Mouse (Mus musculus) hematopoietic stem cell, adult 5-6 weeks (primary cell): Measurements from ENCODE around the gene Casr. TPM values are rescaled to one million over a fixed set of nuclear protein-coding genes. Genes with fewer than 3 reads are reported as not detected.

Source experiments
- ATAC-seq, 2 experiments: fragments of 125-278 bp in 1 of 2; replicated peaks in 1 of 2; 2 replicates each; pipeline ENCODE4 v1.8.0; 2016 to 2017; ENCODE audit warnings: inconsistent platforms in 2 of 2, mild to moderate bottlenecking in 2 of 2, moderate number of reproducible peaks in 2 of 2, low read depth in 1 of 2, moderate TSS enrichment in 1 of 2; ENCODE audit not compliant: low FRiP score in 2 of 2, poor library complexity in 2 of 2, severe bottlenecking in 2 of 2, insufficient read depth in 1 of 2, low TSS enrichment in 1 of 2
- total RNA-seq: library from RNA; stranded (forward); fragments of 172-1452, 232-1000 nt; gene quantifications from 2 replicates; pipeline ENCODE4 v1.2.3, GENCODE M21; 2017

Casr gene
- total RNA-seq, 1 experiment from 2014 or later, result not detected

- ATAC-seq, result peak; percentile 87 to 91
Measured at GRCm38 (mm10) chr16:36530566-36531552, 31.1 kb downstream of the Casr start.

- no peak for ATAC-seq
Measured at GRCm38 (mm10) chr16:36528822-36529221, 33.1 kb downstream of the Casr start.

- ATAC-seq, result no peak
Measured at GRCm38 (mm10) chr16:36526596-36527282, 35.2 kb downstream of the Casr start.

- no peak for ATAC-seq
Measured at GRCm38 (mm10) chr16:36523095-36523494, 38.8 kb downstream of the Casr start.

GRCm38 (mm10) chr16:36516355-36516754 lies 45.6 kb downstream of the Casr start:
- no peak for ATAC-seq

GRCm38 (mm10) chr16:36507300-36507699 lies 54.6 kb downstream of the Casr start:
- no peak for ATAC-seq

- ATAC-seq, result no peak
Measured at GRCm38 (mm10) chr16:36506827-36507226, 55.1 kb downstream of the Casr start.

- ATAC-seq, result peak in 1 of 2 experiments; percentile 48; a peak in 1 of 4 replicates
Measured at GRCm38 (mm10) chr16:36505913-36506312, 56.0 kb downstream of the Casr start.

- no peak; a peak in 1 of 4 replicates for ATAC-seq
Measured at GRCm38 (mm10) chr16:36505134-36505533, 56.8 kb downstream of the Casr start.

- peak in 1 of 2 experiments; percentile 58; a peak in 1 of 4 replicates for ATAC-seq
Measured at GRCm38 (mm10) chr16:36502286-36502685, 59.7 kb downstream of the Casr start.

- ATAC-seq, result no peak
Measured at GRCm38 (mm10) chr16:36492420-36492819, 69.5 kb downstream of the Casr start.

GRCm38 (mm10) chr16:36476866-36477265 lies 85.1 kb downstream of the Casr start:
- peak; percentile 99 for ATAC-seq

- no peak for ATAC-seq
Measured at GRCm38 (mm10) chr16:36475530-36475929, 86.4 kb downstream of the Casr start.

GRCm38 (mm10) chr16:36474849-36475248 lies 87.1 kb downstream of the Casr start:
- ATAC-seq, result no peak

GRCm38 (mm10) chr16:36473217-36474216 lies 88.4 kb downstream of the Casr start:
- no peak for ATAC-seq

- no peak for ATAC-seq
Measured at GRCm38 (mm10) chr16:36471066-36471633, 90.8 kb downstream of the Casr start.

- ATAC-seq, result no peak
Measured at GRCm38 (mm10) chr16:36469955-36470478, 91.9 kb downstream of the Casr start.
